Mouse (Mus musculus): ENCODE data around the gene Pop7. TPM values are rescaled to one million over a fixed set of nuclear protein-coding genes. Genes with fewer than 3 reads are reported as not detected.

The Pop7 gene
- polyA plus RNA-seq (2015; fragmentation: Nextera tagmentation; extraction: Ambion mirVana), result 55.1 and 55.6 TPM in 2 replicates

GRCm38 (mm10) chr5:137501709-137502666, at the start of gene Pop7:
Gene Pop7 (minus strand): TSS chr5:137502518.
- Histone ChIP-seq H3K4me1 (replicated peaks; ENCODE audit: insufficient read depth, low read length) (peaks cover 10% of the 10 kb centered on the region; the same call in 1 of the 2 replicates), H3K36me3 (ENCODE audit: insufficient read depth, low read length) (no peaks in the 10 kb centered on the region), H3K9ac (ENCODE audit: low read depth, low read length) (peak within 1 kb of the TSS; percentile 76), H3K4me2 (ENCODE audit: low read length) (peak within 1 kb of the TSS; percentile 56), H3K27me3 (ENCODE audit: insufficient read depth, low read length) (no peaks in the 10 kb centered on the region), H3K27ac (peak within 1 kb of the TSS; percentile 95), H3K4me3 (replicated peaks; ENCODE audit: low read depth, low read length) (peak within 1 kb of the TSS; percentile 51), H3K9me3 (replicated peaks; ENCODE audit: low read length) (no peaks in the 10 kb centered on the region)
- peak; percentile 99 for DNase-seq (ENCODE audit: low spot score)
- TF ChIP-seq CTCF (IDR thresholded peaks at IDR 0.05; ENCODE audit: low read depth), result peak; percentile 85
- WGBS, result 3% methylated on average over 63 of the region's 64 CpGs
- peak; percentile 94 for ATAC-seq (replicated peaks; ENCODE audit: low FRiP score, low read depth)

GRCm38 (mm10) chr5:137551119-137551518, 48.8 kb upstream of the Pop7 start:
- H3K36me3 ChIP-seq (ENCODE audit: insufficient read depth, low read length), result no peaks in the 10 kb centered on the region
- H3K9ac ChIP-seq (ENCODE audit: low read depth, low read length), result no peak overlapping the region
- H3K4me2 ChIP-seq (ENCODE audit: low read length), result no peak overlapping the region
- no peak overlapping the region for H3K4me3 ChIP-seq (replicated peaks; ENCODE audit: low read depth, low read length)
- H3K4me1 ChIP-seq (replicated peaks; ENCODE audit: insufficient read depth, low read length), result no peaks in the 10 kb centered on the region
- DNase-seq (ENCODE audit: low spot score) (no peak), ATAC-seq (replicated peaks; ENCODE audit: low FRiP score, low read depth) (no peak)
- no peak overlapping the region for H3K27ac ChIP-seq
- no peaks in the 10 kb centered on the region for H3K9me3 ChIP-seq (replicated peaks; ENCODE audit: low read length)
- peak; percentile 43; the same call in 1 of the 2 replicates for TF ChIP-seq CTCF (IDR thresholded peaks at IDR 0.05; ENCODE audit: low read depth)
- no peaks in the 10 kb centered on the region for H3K27me3 ChIP-seq (ENCODE audit: insufficient read depth, low read length)
- 77% methylated on average over 5 of the region's 5 CpGs for WGBS

GRCm38 (mm10) chr5:137549840-137550239, 47.5 kb upstream of the Pop7 start:
- Histone ChIP-seq H3K9ac (ENCODE audit: low read depth, low read length) (no peak overlapping the region), H3K27ac (no peak overlapping the region), H3K4me1 (replicated peaks; ENCODE audit: insufficient read depth, low read length) (no peaks in the 10 kb centered on the region), H3K4me2 (ENCODE audit: low read length) (no peak overlapping the region), H3K27me3 (ENCODE audit: insufficient read depth, low read length) (no peaks in the 10 kb centered on the region), H3K4me3 (replicated peaks; ENCODE audit: low read depth, low read length) (no peak overlapping the region), H3K36me3 (ENCODE audit: insufficient read depth, low read length) (no peaks in the 10 kb centered on the region), H3K9me3 (replicated peaks; ENCODE audit: low read length) (no peaks in the 10 kb centered on the region)
- no peak for ATAC-seq (replicated peaks; ENCODE audit: low FRiP score, low read depth)
- 74% methylated on average over 2 of the region's 2 CpGs for WGBS
- no peak for DNase-seq (ENCODE audit: low spot score)
- TF ChIP-seq CTCF (IDR thresholded peaks at IDR 0.05; ENCODE audit: low read depth), result no peak

GRCm38 (mm10) chr5:137545596-137545995, 43.3 kb upstream of the Pop7 start:
- DNase-seq (ENCODE audit: low spot score) (no peak), ATAC-seq (replicated peaks; ENCODE audit: low FRiP score, low read depth) (no peak)
- TF ChIP-seq CTCF (IDR thresholded peaks at IDR 0.05; ENCODE audit: low read depth), result no peak
- Histone ChIP-seq H3K4me1 (replicated peaks; ENCODE audit: insufficient read depth, low read length) (no peaks in the 10 kb centered on the region), H3K4me2 (ENCODE audit: low read length) (no peak overlapping the region), H3K27ac (no peak overlapping the region), H3K9ac (ENCODE audit: low read depth, low read length) (no peak overlapping the region), H3K36me3 (ENCODE audit: insufficient read depth, low read length) (no peaks in the 10 kb centered on the region), H3K27me3 (ENCODE audit: insufficient read depth, low read length) (no peaks in the 10 kb centered on the region), H3K9me3 (replicated peaks; ENCODE audit: low read length) (no peaks in the 10 kb centered on the region), H3K4me3 (replicated peaks; ENCODE audit: low read depth, low read length) (no peak overlapping the region)
- 67% methylated on average over 4 of the region's 4 CpGs for WGBS

- TF ChIP-seq CTCF (IDR thresholded peaks at IDR 0.05; ENCODE audit: low read depth), result no peak
- H3K27me3 ChIP-seq (ENCODE audit: insufficient read depth, low read length), result no peaks in the 10 kb centered on the region
- no peaks in the 10 kb centered on the region for H3K9me3 ChIP-seq (replicated peaks; ENCODE audit: low read length)
- no peak overlapping the region for H3K27ac ChIP-seq
- DNase-seq (ENCODE audit: low spot score) (no peak), ATAC-seq (replicated peaks; ENCODE audit: low FRiP score, low read depth) (no peak)
- no peak overlapping the region for H3K9ac ChIP-seq (ENCODE audit: low read depth, low read length)
- no peak overlapping the region for H3K4me2 ChIP-seq (ENCODE audit: low read length)
- no peak overlapping the region for H3K4me3 ChIP-seq (replicated peaks; ENCODE audit: low read depth, low read length)
- no peaks in the 10 kb centered on the region for H3K36me3 ChIP-seq (ENCODE audit: insufficient read depth, low read length)
- no peaks in the 10 kb centered on the region for H3K4me1 ChIP-seq (replicated peaks; ENCODE audit: insufficient read depth, low read length)
- WGBS, result 58% methylated on average over 6 of the region's 6 CpGs
Observed at GRCm38 (mm10) chr5:137544926-137545325, 42.6 kb upstream of the Pop7 start.

- ATAC-seq (replicated peaks; ENCODE audit: low FRiP score, low read depth), result no peak
- Histone ChIP-seq H3K4me2 (ENCODE audit: low read length) (no peak overlapping the region), H3K27me3 (ENCODE audit: insufficient read depth, low read length) (no peaks in the 10 kb centered on the region), H3K9me3 (replicated peaks; ENCODE audit: low read length) (no peaks in the 10 kb centered on the region), H3K27ac (no peak overlapping the region), H3K4me3 (replicated peaks; ENCODE audit: low read depth, low read length) (no peak overlapping the region), H3K4me1 (replicated peaks; ENCODE audit: insufficient read depth, low read length) (no peaks in the 10 kb centered on the region), H3K36me3 (ENCODE audit: insufficient read depth, low read length) (no peaks in the 10 kb centered on the region), H3K9ac (ENCODE audit: low read depth, low read length) (no peak overlapping the region)
- WGBS, result 68% methylated on average over 5 of the region's 5 CpGs
- TF ChIP-seq CTCF (IDR thresholded peaks at IDR 0.05; ENCODE audit: low read depth), result no peak
- DNase-seq (ENCODE audit: low spot score), result no peak
Observed at GRCm38 (mm10) chr5:137541768-137542540, 39.6 kb upstream of the Pop7 start.
